Mouse (Mus musculus) WW6 (cell line): ENCODE measurements at regions not wholly inside any gene's neighbourhood (a gene's known extent, or its start where the extent isn't known, plus 50 kb on each side); places are given as distances from the start of the nearest gene placed in this dataset.

ENCODE experiments used
- DNase-seq: peaks from one replicate; pipeline ENCODE4 v3.0.0-alpha.2; 2013; ENCODE audit warnings: low read depth, low spot score

DNA sequence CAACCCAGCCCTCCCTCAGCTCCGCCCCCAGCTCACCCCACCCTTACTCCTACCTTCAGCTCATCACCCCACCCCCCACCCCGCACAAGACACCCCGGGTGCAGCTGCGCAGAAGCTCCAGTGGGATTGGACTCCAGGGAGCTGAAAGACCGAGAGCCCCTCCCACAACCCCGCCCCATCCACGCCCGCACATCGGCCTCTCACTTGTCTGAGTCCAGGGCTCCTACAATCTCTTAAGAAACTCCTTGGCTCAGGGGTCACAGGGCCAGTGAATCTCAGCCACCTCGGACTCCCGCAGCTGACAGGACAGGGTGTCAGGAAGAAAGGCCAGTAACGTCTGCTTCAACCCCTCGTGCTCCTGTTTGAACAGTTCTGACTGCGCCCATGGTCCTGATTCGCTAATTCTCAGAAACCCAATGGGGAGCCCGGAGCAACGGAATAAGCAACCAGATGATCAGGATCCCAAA is 120.7 kb downstream of the Map1s start:
- peak; percentile 39 for DNase-seq

DNA sequence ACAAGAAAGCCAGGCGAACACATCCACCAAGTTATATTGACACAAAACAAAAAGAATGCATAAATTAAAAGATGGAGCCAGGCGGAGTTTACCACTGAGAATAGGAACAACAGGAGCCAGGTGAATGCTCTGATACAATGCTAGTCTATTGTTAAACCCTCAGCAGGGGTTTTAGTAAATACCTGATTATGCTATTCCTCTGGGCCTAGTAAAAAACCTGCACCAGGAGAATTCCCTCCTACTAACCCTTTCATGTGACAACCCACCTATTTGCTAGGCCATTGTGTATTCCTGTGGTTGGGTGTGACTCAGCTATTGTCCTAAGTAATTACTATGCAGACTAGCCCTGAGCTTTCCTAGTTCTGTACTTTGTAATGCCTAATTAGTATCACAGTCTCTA is 122.8 kb downstream of the Map1s start:
- DNase-seq: peak; percentile 18
